Mouse (Mus musculus) megakaryocyte, embryonic 14.5 days (primary cell): ENCODE measurements around the gene Bach1. TPM values are rescaled to one million over a fixed set of nuclear protein-coding genes. Genes with fewer than 3 reads are reported as not detected.

Experiments used
- H3K27me3 ChIP-seq: replicated peaks from 2 replicates; pipeline ENCODE3; 2012; ENCODE audit warnings: inconsistent platforms
- H3K36me3 ChIP-seq: replicated peaks from 2 replicates; pipeline ENCODE3; 2012; ENCODE audit warnings: low read length, inconsistent platforms, mixed read lengths
- H3K4me1 ChIP-seq: 2 replicates; pipeline ENCODE4 v1.6.1; 2012; ENCODE audit warnings: inconsistent platforms
- H3K4me3 ChIP-seq: replicated peaks from 2 replicates; pipeline ENCODE3; 2012; ENCODE audit warnings: moderate library complexity, mild to moderate bottlenecking, inconsistent platforms
- H3K9me3 ChIP-seq: 2 replicates; pipeline ENCODE4 v1.6.1; 2012; ENCODE audit warnings: inconsistent platforms
- FLI1 ChIP-seq: IDR thresholded peaks from 2 replicates; pipeline ENCODE4 v1.6.1; 2012; ENCODE audit warnings: low read length, inconsistent platforms, mixed read lengths
- GATA1 ChIP-seq: IDR thresholded peaks from 3 replicates; pipeline ENCODE4 v1.6.1; 2012; ENCODE audit warnings: mixed read lengths, low read length, inconsistent platforms, borderline replicate concordance
- polyA plus RNA-seq: library from polyadenylated mRNA; stranded (reverse); fragments of >175 nt; gene quantifications from 2 replicates; pipeline ENCODE4 v1.2.3, GENCODE M21; 2012; ENCODE audit warnings: low replicate concordance; ENCODE audit not compliant: insufficient read depth

Bach1 gene
- polyA plus RNA-seq, 1 experiment: 6.3 TPM

- Histone ChIP-seq H3K4me3 (peak overlapping the region; percentile 74), H3K27me3 (no peaks in the 10 kb centered on the region), H3K4me1 (peaks cover 79% of the 10 kb centered on the region), H3K36me3 (peaks cover 99% of the 10 kb centered on the region), H3K9me3 (no peaks in the 10 kb centered on the region)
- no peak for TF ChIP-seq GATA1
- TF ChIP-seq FLI1: no peak
Observed at GRCm38 (mm10) chr16:87719688-87720283, 21.0 kb downstream of the Bach1 start.

DNA sequence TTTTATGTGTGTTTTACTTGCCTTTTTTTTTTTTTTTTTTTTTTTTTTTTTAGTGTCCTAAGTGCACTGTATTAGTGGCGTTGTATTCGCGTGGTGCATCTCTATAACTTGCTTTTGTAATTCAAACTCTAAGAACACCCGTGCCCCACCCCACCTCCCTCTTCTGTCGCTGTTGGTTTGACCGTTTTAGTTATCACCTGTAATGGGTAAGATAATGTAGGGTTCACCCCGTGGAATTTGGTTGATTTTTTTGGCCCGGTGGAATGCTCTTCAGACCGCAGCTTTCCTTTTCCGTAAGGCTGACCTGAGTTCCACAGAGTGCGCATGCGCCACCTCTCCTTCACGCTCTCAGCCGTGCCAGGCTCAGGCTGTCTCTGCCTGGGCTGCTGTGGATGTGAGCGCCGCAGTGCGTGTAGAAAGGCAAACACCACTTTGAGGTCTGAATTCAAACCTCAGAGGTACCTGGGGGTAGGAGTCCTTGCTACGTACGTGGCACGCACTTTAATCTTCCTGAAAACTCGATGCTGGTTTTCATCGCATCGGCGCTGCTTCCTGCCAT lies 22.2 kb downstream of the Bach1 start:
- peaks cover 77% of the 10 kb centered on the region for H3K4me1 ChIP-seq
- H3K27me3 ChIP-seq: no peaks in the 10 kb centered on the region
- H3K4me3 ChIP-seq: no peak overlapping the region
- TF ChIP-seq FLI1: no peak
- TF ChIP-seq GATA1: no peak
- H3K9me3 ChIP-seq: no peaks in the 10 kb centered on the region
- H3K36me3 ChIP-seq: peaks cover 99% of the 10 kb centered on the region

- peaks cover 98% of the 10 kb centered on the region for H3K36me3 ChIP-seq
- H3K4me1 ChIP-seq: peaks cover 70% of the 10 kb centered on the region
- TF ChIP-seq GATA1 (no peak), FLI1 (no peak)
- no peak overlapping the region for H3K4me3 ChIP-seq
- no peaks in the 10 kb centered on the region for H3K9me3 ChIP-seq
- H3K27me3 ChIP-seq: no peaks in the 10 kb centered on the region
Observed at GRCm38 (mm10) chr16:87722857-87723256, 24.1 kb downstream of the Bach1 start.

- Histone ChIP-seq H3K27me3 (no peaks in the 10 kb centered on the region), H3K4me3 (no peak overlapping the region), H3K36me3 (peaks cover 98% of the 10 kb centered on the region), H3K4me1 (peaks cover 68% of the 10 kb centered on the region), H3K9me3 (no peaks in the 10 kb centered on the region)
- TF ChIP-seq GATA1 (no peak), FLI1 (no peak)
Observed at GRCm38 (mm10) chr16:87723479-87723878, 24.7 kb downstream of the Bach1 start.

- TF ChIP-seq FLI1: no peak
- TF ChIP-seq GATA1: no peak
- H3K4me1 ChIP-seq: peaks cover 56% of the 10 kb centered on the region
- H3K36me3 ChIP-seq: peaks cover 98% of the 10 kb centered on the region
- H3K27me3 ChIP-seq: no peaks in the 10 kb centered on the region
- peak overlapping the region; percentile 39 for H3K4me3 ChIP-seq
- no peaks in the 10 kb centered on the region for H3K9me3 ChIP-seq
Observed at GRCm38 (mm10) chr16:87724826-87725225, 26.1 kb downstream of the Bach1 start.

GRCm38 (mm10) chr16:87725241-87725640 lies 26.5 kb downstream of the Bach1 start:
- TF ChIP-seq GATA1 (no peak), FLI1 (no peak)
- Histone ChIP-seq H3K9me3 (no peaks in the 10 kb centered on the region), H3K36me3 (peaks cover 98% of the 10 kb centered on the region), H3K27me3 (no peaks in the 10 kb centered on the region), H3K4me3 (no peak overlapping the region), H3K4me1 (peaks cover 52% of the 10 kb centered on the region)

- H3K4me1 ChIP-seq: peaks cover 48% of the 10 kb centered on the region
- TF ChIP-seq FLI1 (no peak), GATA1 (no peak)
- H3K36me3 ChIP-seq: peaks cover 98% of the 10 kb centered on the region
- H3K27me3 ChIP-seq: no peaks in the 10 kb centered on the region
- no peaks in the 10 kb centered on the region for H3K9me3 ChIP-seq
- no peak overlapping the region for H3K4me3 ChIP-seq
Observed at GRCm38 (mm10) chr16:87725963-87726362, 27.2 kb downstream of the Bach1 start.

DNA sequence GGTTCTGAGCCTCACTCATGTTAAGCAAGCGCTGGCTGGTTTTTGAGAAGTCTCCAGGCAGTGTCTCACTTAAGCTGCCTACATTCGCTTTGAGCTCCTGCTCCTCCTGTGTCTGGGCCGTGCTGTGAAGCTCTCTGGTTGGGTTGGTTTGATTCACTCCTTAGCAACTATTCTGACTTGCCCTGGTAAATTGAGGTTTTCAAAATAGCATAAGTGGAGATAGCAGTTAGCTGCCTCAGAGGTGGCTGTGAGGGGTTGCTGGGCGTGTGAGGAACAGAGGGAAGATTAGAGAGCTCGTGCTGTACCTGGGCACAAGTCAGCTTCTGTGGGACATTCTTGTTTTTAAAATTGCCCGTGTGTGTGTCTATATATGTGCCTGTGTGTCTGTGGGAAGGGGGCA lies 27.6 kb downstream of the Bach1 start:
- H3K36me3 ChIP-seq: peaks cover 98% of the 10 kb centered on the region
- peaks cover 45% of the 10 kb centered on the region for H3K4me1 ChIP-seq
- H3K4me3 ChIP-seq: no peak overlapping the region
- no peak for TF ChIP-seq GATA1
- no peak for TF ChIP-seq FLI1
- H3K27me3 ChIP-seq: no peaks in the 10 kb centered on the region
- no peaks in the 10 kb centered on the region for H3K9me3 ChIP-seq

GRCm38 (mm10) chr16:87727250-87727649 lies 28.5 kb downstream of the Bach1 start:
- H3K9me3 ChIP-seq: no peaks in the 10 kb centered on the region
- H3K4me1 ChIP-seq: peaks cover 39% of the 10 kb centered on the region
- no peak overlapping the region for H3K4me3 ChIP-seq
- H3K36me3 ChIP-seq: peaks cover 92% of the 10 kb centered on the region
- no peaks in the 10 kb centered on the region for H3K27me3 ChIP-seq
- TF ChIP-seq FLI1 (no peak), GATA1 (no peak)

- no peaks in the 10 kb centered on the region for H3K9me3 ChIP-seq
- H3K4me3 ChIP-seq: no peak overlapping the region
- no peak for TF ChIP-seq GATA1
- no peak for TF ChIP-seq FLI1
- peaks cover 37% of the 10 kb centered on the region for H3K4me1 ChIP-seq
- no peaks in the 10 kb centered on the region for H3K27me3 ChIP-seq
- peaks cover 85% of the 10 kb centered on the region for H3K36me3 ChIP-seq
Observed at GRCm38 (mm10) chr16:87727918-87728317, 29.2 kb downstream of the Bach1 start.
